Mouse (Mus musculus): ENCODE data around the gene Gm28230.

DNA sequence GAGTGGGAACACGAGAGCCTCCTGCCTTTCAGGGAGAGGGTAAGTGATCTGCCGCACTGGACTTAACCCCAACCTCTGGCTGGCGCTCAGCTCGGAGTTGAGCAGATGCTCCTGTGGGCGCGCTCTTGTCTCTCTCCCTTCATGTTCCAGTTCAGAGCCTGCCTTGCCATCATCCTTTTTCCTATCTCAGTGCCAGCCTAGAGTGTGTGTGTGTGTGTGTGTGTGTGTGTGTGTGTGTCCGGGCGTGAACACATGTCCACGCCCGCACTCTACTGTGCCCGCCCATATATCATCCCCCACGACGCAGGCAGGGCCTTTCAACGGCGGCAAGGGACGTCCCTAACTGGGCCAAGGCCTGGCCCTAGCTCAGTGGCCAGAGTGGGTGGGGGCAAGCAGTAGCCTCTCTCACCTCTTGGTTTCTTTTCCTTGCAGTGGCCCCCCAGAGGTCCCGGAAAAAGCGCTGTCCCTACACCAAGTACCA is 43.0 kb upstream of the Gm28230 start:
- TF ChIP-seq MAZ (IDR thresholded peaks at IDR 0.05; ENCODE audit: low read depth, low read length) (no peak), ZMIZ1 (IDR thresholded peaks at IDR 0.05; ENCODE audit: low read depth, low read length) (no peak), CHD1 (IDR thresholded peaks at IDR 0.05; ENCODE audit: low read depth, low read length) (no peak), POLR2A (IDR thresholded peaks at IDR 0.05; ENCODE audit: low read depth, low read length) (no peak), SMC3 (IDR thresholded peaks at IDR 0.05; ENCODE audit: low read depth, low read length) (no peak), EP300 (IDR thresholded peaks at IDR 0.05; ENCODE audit: low read length) (no peak), CTCF (conservative IDR thresholded peaks at IDR 0.05 in 1 of 2, IDR thresholded peaks at IDR 0.05 in 1 of 2; ENCODE audit: low read depth in 2 of 2, low read length in 2 of 2) (no peak)
